Mouse (Mus musculus): ENCODE results near the gene Gm7534. TPM values are rescaled to one million over a fixed set of nuclear protein-coding genes. Genes with fewer than 3 reads are reported as not detected.
"Not testable (repeated sequence)": the region's sequence is repeated elsewhere in the genome, so short reads cannot be mapped to it uniquely, and the experiment has no call there.

Gm7534 gene
- polyA plus RNA-seq, 1 experiment = not detected

- peaks cover 2% of the 10 kb centered on the region; the same call in 1 of the 2 replicates for H3K4me1 ChIP-seq (ENCODE audit: control insufficient read depth, insufficient read depth, low read length)
- no peak for TF ChIP-seq CTCF (IDR thresholded peaks at IDR 0.05; ENCODE audit: extremely low read depth, insufficient read depth, low read length)
- TF ChIP-seq POLR2A (IDR thresholded peaks at IDR 0.05; ENCODE audit: extremely low read depth, insufficient read depth, low read length) = no peak
- H3K4me3 ChIP-seq (ENCODE audit: insufficient read depth, low read length) = no peak overlapping the region
These were observed 47.3 kb downstream of the Gm7534 start for GRCm38 (mm10) chr4:134155531-134155930.

GRCm38 (mm10) chr4:134154354-134154753 is 48.5 kb downstream of the Gm7534 start:
- no peak for TF ChIP-seq CTCF (IDR thresholded peaks at IDR 0.05; ENCODE audit: extremely low read depth, insufficient read depth, low read length)
- TF ChIP-seq POLR2A (IDR thresholded peaks at IDR 0.05; ENCODE audit: extremely low read depth, insufficient read depth, low read length) = no peak
- H3K4me1 ChIP-seq (ENCODE audit: control insufficient read depth, insufficient read depth, low read length) = peaks cover 2% of the 10 kb centered on the region; the same call in 1 of the 2 replicates
- H3K4me3 ChIP-seq (ENCODE audit: insufficient read depth, low read length) = no peak overlapping the region
- no peak overlapping the region for H3K27ac ChIP-seq (ENCODE audit: insufficient read depth, low read length)

More at GRCm38 (mm10) chr4:134155531-134155930, 47.3 kb downstream of the Gm7534 start:
- H3K27ac ChIP-seq (ENCODE audit: insufficient read depth, low read length) = no peak overlapping the region

GRCm38 (mm10) chr4:134153656-134154055 is 49.1 kb downstream of the Gm7534 start:
- Histone ChIP-seq H3K27ac (ENCODE audit: insufficient read depth, low read length) (no peak overlapping the region), H3K4me1 (ENCODE audit: control insufficient read depth, insufficient read depth, low read length) (0 out of 2 replicates have a peak, but pooled peaks cover 2% of the 10 kb centered on the region), H3K4me3 (ENCODE audit: insufficient read depth, low read length) (no peak overlapping the region)
- no peak for TF ChIP-seq POLR2A (IDR thresholded peaks at IDR 0.05; ENCODE audit: extremely low read depth, insufficient read depth, low read length)
- TF ChIP-seq CTCF (IDR thresholded peaks at IDR 0.05; ENCODE audit: extremely low read depth, insufficient read depth, low read length) = no peak

GRCm38 (mm10) chr4:134152112-134152511 is 50.7 kb downstream of the Gm7534 start:
- no peak overlapping the region for H3K4me3 ChIP-seq (ENCODE audit: insufficient read depth, low read length)
- H3K4me1 ChIP-seq (ENCODE audit: control insufficient read depth, insufficient read depth, low read length) = no peaks in the 10 kb centered on the region
- no peak for TF ChIP-seq CTCF (IDR thresholded peaks at IDR 0.05; ENCODE audit: extremely low read depth, insufficient read depth, low read length)
- TF ChIP-seq POLR2A (IDR thresholded peaks at IDR 0.05; ENCODE audit: extremely low read depth, insufficient read depth, low read length) = no peak
- no peak overlapping the region for H3K27ac ChIP-seq (ENCODE audit: insufficient read depth, low read length)

DNA sequence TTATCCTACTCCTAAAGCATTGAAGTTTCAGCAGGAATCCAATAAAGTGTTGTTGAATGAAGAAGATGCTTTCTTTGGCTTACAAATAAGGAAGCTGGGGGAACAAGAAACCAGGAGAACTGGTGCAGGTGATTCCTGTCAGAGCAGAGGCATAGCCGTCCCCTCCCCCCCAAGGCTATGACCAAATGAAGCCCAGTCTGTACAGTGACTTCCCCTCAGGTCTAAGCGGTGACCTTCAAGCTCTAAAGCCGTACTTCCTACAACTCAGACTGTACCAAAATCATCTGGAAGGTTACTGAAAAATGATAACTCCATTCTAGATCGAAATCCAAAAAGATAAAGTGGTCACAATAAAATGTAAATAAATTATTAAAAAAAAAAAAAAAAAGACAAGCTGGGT is 53.4 kb downstream of the Gm7534 start:
- H3K4me3 ChIP-seq (ENCODE audit: insufficient read depth, low read length) = no peak overlapping the region

DNA sequence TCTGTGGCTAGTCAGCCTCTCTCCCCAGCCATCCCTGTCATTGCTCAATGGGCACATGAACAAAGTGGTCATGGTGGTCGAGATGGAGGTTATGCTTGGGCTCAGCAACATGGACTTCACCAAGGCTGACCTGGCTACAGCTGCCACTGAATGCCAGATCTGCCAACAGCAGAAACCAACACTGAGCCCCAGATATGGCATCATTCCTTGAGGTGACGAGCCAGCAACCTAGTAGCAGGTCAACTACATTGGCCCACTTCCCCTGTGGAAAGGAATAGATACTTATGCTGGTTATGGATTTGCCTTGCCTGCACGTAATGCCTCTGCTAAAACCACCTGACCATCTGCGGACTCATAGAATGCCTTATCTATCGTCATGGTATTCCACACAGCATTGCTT is 58.5 kb downstream of the Gm7534 start:
- H3K4me3 ChIP-seq (ENCODE audit: insufficient read depth, low read length); H3K27ac ChIP-seq (ENCODE audit: insufficient read depth, low read length); H3K4me1 ChIP-seq (ENCODE audit: control insufficient read depth, insufficient read depth, low read length): not testable (repeated sequence)

More for the DNA sequence above, 53.4 kb downstream of the Gm7534 start:
- Histone ChIP-seq H3K4me1 (ENCODE audit: control insufficient read depth, insufficient read depth, low read length) (no peaks in the 10 kb centered on the region), H3K27ac (ENCODE audit: insufficient read depth, low read length) (no peak overlapping the region)
- TF ChIP-seq POLR2A (IDR thresholded peaks at IDR 0.05; ENCODE audit: extremely low read depth, insufficient read depth, low read length) (no peak), CTCF (IDR thresholded peaks at IDR 0.05; ENCODE audit: extremely low read depth, insufficient read depth, low read length) (no peak)

Other genes with a start within 250 kb of the Gm7534 start
- gene Hmgn2, start 234.4 kb downstream of the Gm7534 start, polyA plus RNA-seq (2012; rRNA removed) = 158 TPM in 2 replicates
- 66.2 and 68.2 TPM in 2 replicates for gene Dhdds, start 202.1 kb downstream of the Gm7534 start, polyA plus RNA-seq (2012; rRNA removed)
- gene Lin28a, start 184.2 kb downstream of the Gm7534 start, polyA plus RNA-seq (2012; rRNA removed) = not detected in 2 replicates
- not detected in 2 replicates for gene Zfp683, start 149.2 kb downstream of the Gm7534 start, polyA plus RNA-seq (2012; rRNA removed)
- gene Crybg2, start 142.2 kb downstream of the Gm7534 start, polyA plus RNA-seq (2012; rRNA removed) = 4.5 and 5.1 TPM in 2 replicates
- gene Cd52, start 107.9 kb downstream of the Gm7534 start, polyA plus RNA-seq (2012; rRNA removed) = 4.2 and 5.5 TPM in 2 replicates
- 45.4 and 51.3 TPM in 2 replicates for gene Ubxn11, start 100.4 kb downstream of the Gm7534 start, polyA plus RNA-seq (2012; rRNA removed)
- gene Sh3bgrl3, start 74.2 kb downstream of the Gm7534 start, polyA plus RNA-seq (2012; rRNA removed) = 487 and 489 TPM in 2 replicates
- gene Cep85, start 15.9 kb downstream of the Gm7534 start, polyA plus RNA-seq (2012; rRNA removed) = 16.0 and 22.2 TPM in 2 replicates
- gene Catsper4, start 24.4 kb upstream of the Gm7534 start, polyA plus RNA-seq (2012; rRNA removed) = 0.08 TPM in 1 of 2 replicates, not detected in the other
- 0.35 and 0.68 TPM in 2 replicates for gene Cnksr1, start 35.4 kb upstream of the Gm7534 start, polyA plus RNA-seq (2012; rRNA removed)
- not detected in 2 replicates for gene E130218I03Rik, start 40.7 kb upstream of the Gm7534 start, polyA plus RNA-seq (2012; rRNA removed)
- gene Zfp593, start 42.6 kb upstream of the Gm7534 start, polyA plus RNA-seq (2012; rRNA removed) = 12.0 and 13.5 TPM in 2 replicates
- gene Gm30191, start 43.9 kb upstream of the Gm7534 start, polyA plus RNA-seq (2012; rRNA removed) = not detected in 2 replicates
- gene Grrp1, start 51.1 kb upstream of the Gm7534 start, polyA plus RNA-seq (2012; rRNA removed) = 7.7 and 8.5 TPM in 2 replicates
- 8.9 and 9.1 TPM in 2 replicates for gene Pdik1l, start 84.9 kb upstream of the Gm7534 start, polyA plus RNA-seq (2012; rRNA removed)
- gene Trim63, start 112.1 kb upstream of the Gm7534 start, polyA plus RNA-seq (2012; rRNA removed) = 0.17 and 0.19 TPM in 2 replicates
- 0.02 and 0.06 TPM in 2 replicates for gene Slc30a2, start 140.2 kb upstream of the Gm7534 start, polyA plus RNA-seq (2012; rRNA removed)
- 49.2 and 52.7 TPM in 2 replicates for gene Extl1, start 180.8 kb upstream of the Gm7534 start, polyA plus RNA-seq (2012; rRNA removed)
- gene Pafah2, start 193.3 kb upstream of the Gm7534 start, polyA plus RNA-seq (2012; rRNA removed) = 8.9 and 9.3 TPM in 2 replicates

All from cortical plate, adult 2 months (tissue).